Mouse (Mus musculus) liver, postnatal 0 days (tissue): Measurements from ENCODE around the gene Slc4a4. TPM values are rescaled to one million over a fixed set of nuclear protein-coding genes. Genes with fewer than 3 reads are reported as not detected.

Experiments used
- ATAC-seq: fragments of 200-750 bp; cut with Nextera tagmentation; 2 replicates; pipeline ENCODE4 v1.8.0; 2017; ENCODE audit warnings: mild to moderate bottlenecking, moderate library complexity
- DNase-seq: peaks from one replicate; pipeline ENCODE4 v3.0.0-alpha.2; 2016
- H3K27ac ChIP-seq: fragments of 300-500 bp; sonication (generic); 2 replicates; pipeline ENCODE4 v1.5.1; 2014; ENCODE audit warnings: antibody characterized with exemption, moderate library complexity, mild to moderate bottlenecking, low read depth
- H3K27me3 ChIP-seq: fragments of 300-500 bp; sonication (generic); 2 replicates; pipeline ENCODE4 v1.6.1; 2014; ENCODE audit warnings: low read length, control low read depth, mixed read lengths; ENCODE audit not compliant: insufficient read depth
- H3K36me3 ChIP-seq: fragments of 300-500 bp; sonication (generic); replicated peaks from 2 replicates; pipeline ENCODE4 v1.6.1; 2014; ENCODE audit warnings: mild to moderate bottlenecking, control low read depth, low read length, moderate library complexity, mixed read lengths; ENCODE audit not compliant: insufficient read depth
- H3K4me1 ChIP-seq: fragments of 300-500 bp; sonication (generic); 2 replicates; pipeline ENCODE4 v1.6.1; 2014; ENCODE audit warnings: antibody characterized with exemption, mild to moderate bottlenecking, control low read depth; ENCODE audit not compliant: insufficient read depth
- H3K4me2 ChIP-seq: fragments of 300-500 bp; sonication (generic); 2 replicates; pipeline ENCODE4 v1.6.1; 2014; ENCODE audit warnings: low read depth, mild to moderate bottlenecking, low read length, moderate library complexity, mixed read lengths
- H3K4me3 ChIP-seq: fragments of 300-500 bp; sonication (generic); 2 replicates; pipeline ENCODE4 v1.5.1; 2014; ENCODE audit warnings: low read depth, low read length
- H3K9ac ChIP-seq: fragments of 300-500 bp; sonication (generic); replicated peaks from 2 replicates; pipeline ENCODE4 v1.6.1; 2014; ENCODE audit warnings: mild to moderate bottlenecking, moderate library complexity
- H3K9me3 ChIP-seq: fragments of 300-500 bp; sonication (generic); 2 replicates; pipeline ENCODE4 v1.6.1; 2016; ENCODE audit warnings: mild to moderate bottlenecking, control low read depth, low read length, mixed read lengths
- CTCF ChIP-seq: sonication (generic); IDR thresholded peaks from 2 replicates; pipeline ENCODE4 v1.5.1; 2016; ENCODE audit warnings: antibody characterized with exemption, low read depth
- EP300 ChIP-seq: IDR thresholded peaks from 2 replicates; pipeline ENCODE4 v1.6.1; 2016; ENCODE audit warnings: antibody characterized with exemption, low read depth, mild to moderate bottlenecking
- WGBS: fragments of 180-500 bp; shearing (Covaris S2); extraction: QIAGEN DNeasy Blood & Tissue Kit; methylation state at CpG from one replicate; pipeline ENCODE4 v1.1.7; 2014; ENCODE audit not compliant: insufficient replicate concordance; 5-methylcytosine and 5-hydroxymethylcytosine counted together
- polyA plus RNA-seq: library from polyadenylated mRNA; unstranded; fragments of >200 nt; fragmentation: Nextera tagmentation; extraction: Ambion mirVana; gene quantifications from 2 replicates; pipeline ENCODE4 v1.2.1, GENCODE M21; 2015

Gene Slc4a4
- polyA plus RNA-seq, 1 experiment from 2014 or later, result 4.1 TPM

- Histone ChIP-seq H3K36me3 (no peaks in the 10 kb centered on the region), H3K4me2 (no peak overlapping the region), H3K9me3 (no peaks in the 10 kb centered on the region), H3K4me1 (no peaks in the 10 kb centered on the region), H3K27ac (no peak overlapping the region), H3K9ac (no peak overlapping the region), H3K27me3 (no peaks in the 10 kb centered on the region), H3K4me3 (no peak overlapping the region)
- no peak for DNase-seq
- ATAC-seq, result no peak
- TF ChIP-seq CTCF (no peak), EP300 (no peak)
- 70% methylated on average over 2 of the region's 2 CpGs for WGBS
These were observed 128.2 kb downstream of the Slc4a4 start for GRCm38 (mm10) chr5:89014782-89015181.

- WGBS, result 76% methylated on average over 5 of the region's 5 CpGs
- ATAC-seq (no peak), DNase-seq (no peak)
- Histone ChIP-seq H3K9me3 (no peaks in the 10 kb centered on the region), H3K27me3 (no peaks in the 10 kb centered on the region), H3K9ac (no peak overlapping the region), H3K4me3 (no peak overlapping the region), H3K4me1 (no peaks in the 10 kb centered on the region), H3K36me3 (no peaks in the 10 kb centered on the region), H3K4me2 (no peak overlapping the region), H3K27ac (no peak overlapping the region)
- no peak for TF ChIP-seq EP300
- no peak for TF ChIP-seq CTCF
These were observed 129.3 kb downstream of the Slc4a4 start for GRCm38 (mm10) chr5:89015878-89016277.

GRCm38 (mm10) chr5:89018537-89018936, 131.9 kb downstream of the Slc4a4 start:
- no peaks in the 10 kb centered on the region for H3K4me1 ChIP-seq
- no peak overlapping the region for H3K27ac ChIP-seq
- TF ChIP-seq EP300 (no peak), CTCF (no peak)
- ATAC-seq, result no peak
- no peak for DNase-seq
- no peak overlapping the region for H3K4me2 ChIP-seq
- no peak overlapping the region for H3K9ac ChIP-seq
- no peaks in the 10 kb centered on the region for H3K36me3 ChIP-seq
- no peaks in the 10 kb centered on the region for H3K27me3 ChIP-seq
- 79% methylated on average over 6 of the region's 6 CpGs for WGBS
- H3K9me3 ChIP-seq, result no peaks in the 10 kb centered on the region
- H3K4me3 ChIP-seq, result no peak overlapping the region

GRCm38 (mm10) chr5:89024413-89024812, 137.8 kb downstream of the Slc4a4 start:
- no peaks in the 10 kb centered on the region for H3K9me3 ChIP-seq
- no peaks in the 10 kb centered on the region for H3K4me1 ChIP-seq
- ATAC-seq (peak; percentile 62), DNase-seq (no peak)
- WGBS, result 69% methylated on average over 4 of the region's 4 CpGs
- H3K27me3 ChIP-seq, result no peaks in the 10 kb centered on the region
- no peak for TF ChIP-seq CTCF
- no peak for TF ChIP-seq EP300
- H3K4me2 ChIP-seq, result no peak overlapping the region
- H3K36me3 ChIP-seq, result no peaks in the 10 kb centered on the region
- H3K9ac ChIP-seq, result no peak overlapping the region
- no peak overlapping the region for H3K4me3 ChIP-seq
- peak overlapping the region; percentile 24; the same call in 1 of the 2 replicates for H3K27ac ChIP-seq

GRCm38 (mm10) chr5:89027518-89028085, 141.0 kb downstream of the Slc4a4 start:
- DNase-seq, result no peak

GRCm38 (mm10) chr5:89032647-89033046, 146.0 kb downstream of the Slc4a4 start:
- Histone ChIP-seq H3K36me3 (no peaks in the 10 kb centered on the region), H3K27me3 (no peaks in the 10 kb centered on the region), H3K4me2 (no peak overlapping the region), H3K9ac (no peak overlapping the region), H3K9me3 (no peaks in the 10 kb centered on the region), H3K4me1 (peaks cover 5% of the 10 kb centered on the region), H3K4me3 (no peak overlapping the region), H3K27ac (peak overlapping the region; percentile 82)
- peak; percentile 53 for DNase-seq
- 63% methylated on average over 8 of the region's 8 CpGs for WGBS
- peak; percentile 88 for TF ChIP-seq EP300
- no peak for TF ChIP-seq CTCF
- ATAC-seq, result peak; percentile 98

More at GRCm38 (mm10) chr5:89027518-89028085, 141.0 kb downstream of the Slc4a4 start:
- H3K9me3 ChIP-seq, result no peaks in the 10 kb centered on the region
- no peaks in the 10 kb centered on the region for H3K4me1 ChIP-seq
- 89% methylated on average over 4 of the region's 4 CpGs for WGBS
- no peak for ATAC-seq
- H3K36me3 ChIP-seq, result no peaks in the 10 kb centered on the region
- no peak for TF ChIP-seq EP300
- no peak for TF ChIP-seq CTCF
- H3K4me2 ChIP-seq, result no peak overlapping the region
- H3K4me3 ChIP-seq, result no peak overlapping the region
- no peak overlapping the region for H3K27ac ChIP-seq
- H3K27me3 ChIP-seq, result no peaks in the 10 kb centered on the region
- no peak overlapping the region for H3K9ac ChIP-seq
